10 mouse cellular contexts compared by ENCODE assay signal in the genomic region with DNA sequence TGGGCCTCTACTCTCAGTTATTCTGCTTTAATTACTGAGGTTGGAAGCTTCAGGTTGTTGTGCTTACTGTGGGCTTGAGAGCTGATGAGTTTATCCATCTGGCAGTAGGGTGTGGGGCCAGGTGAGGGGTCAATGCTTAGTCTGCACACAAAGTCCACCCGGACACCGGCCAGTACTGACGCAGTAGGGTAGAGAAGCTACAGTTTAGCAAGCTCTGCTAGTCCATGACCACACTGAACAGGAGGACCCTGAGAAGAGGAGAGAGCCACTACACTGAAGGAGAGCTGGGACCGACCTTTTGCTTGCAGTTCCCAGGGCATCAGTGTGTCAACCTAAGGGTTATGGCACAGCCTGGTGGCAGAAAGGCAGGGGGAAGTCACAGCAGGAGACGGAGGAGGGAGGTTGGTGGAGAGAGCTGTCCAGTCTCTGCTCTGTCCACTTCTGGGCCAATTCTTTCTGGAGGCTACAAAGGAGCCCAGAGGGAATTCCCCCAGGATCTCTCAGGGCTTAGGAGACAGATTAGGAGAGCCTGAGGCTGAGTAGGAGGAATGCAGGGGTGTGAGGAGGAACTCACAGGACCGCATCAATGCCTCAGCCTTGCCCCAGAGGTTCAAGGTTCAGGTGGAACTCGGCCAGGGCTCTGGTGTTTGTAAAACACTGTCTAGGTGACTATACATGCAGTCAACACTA. TPM values are rescaled to one million over a fixed set of nuclear protein-coding genes. Genes with fewer than 3 reads are reported as not detected.
A peak's percentile ranks its signal among the peaks of the same experiment; 100 is the strongest.
DNase-seq lines count a peak whose midpoint lies in the region; TF ChIP-seq lines count a peak whose summit lies in the region.
"Had no signal": no experiment of that assay in that cellular context is flagged by ENCODE, and none has a peak within 500 bp of the region (broad histone marks: within the 10 kb centered on the region; RNA-seq: fewer than 3 reads in every experiment).

No protein-coding gene starts in this region.

- peak; percentile 42; the same call in 1 of the 2 replicates for TF ChIP-seq CTCF in gastrocnemius, adult 2 months (IDR thresholded peaks at IDR 0.05)

- H3K4me3 ChIP-seq in gastrocnemius, adult 2 months = no peak overlapping the region
- H3K4me3 ChIP-seq: embryonic facial prominence, embryonic 13.5 days had no signal

- H3K27ac ChIP-seq in gastrocnemius, adult 2 months = no peak overlapping the region
- H3K27ac ChIP-seq: embryonic facial prominence, embryonic 13.5 days; macrophage had no signal

- intact Hi-C loops in gastrocnemius, adult 2 months (cut with DNase I) = no loop called here
- intact Hi-C loops in left cerebral cortex, postnatal 10 days (cut with DNase I) = no loop called here

- DNase-seq in gastrocnemius, adult 2 months = peak; percentile 23
- no peak for DNase-seq in gastrocnemius, adult 18-20 months (ENCODE audit: low spot score)
- DNase-seq in thymus, postnatal 4 days = peak; percentile 43
- DNase-seq in thymus, adult 18-20 months = no peak
- peak; percentile 70 to 80 for DNase-seq in kidney, postnatal 4 days
- no peak for DNase-seq in frontal cortex, postnatal 14 days (ENCODE audit: low spot score in 2 of 2)
- DNase-seq in left cerebral cortex, postnatal 10 days (ENCODE audit: extremely low spot score in 1 of 2, low spot score in 2 of 2) = no peak
- no peak for DNase-seq in urinary bladder, postnatal 10 days (ENCODE audit: low spot score)

RNA-seq across cellular contexts. Expression of gene Camk1g, which starts 43.5 kb away (rescaled TPM):
- under 1 TPM in 1 of 2 experiments, not detected in 1; 0.22 TPM for total RNA-seq in gastrocnemius, adult 2 months (2021)
- under 1 TPM in 1 of 2 experiments, not detected in 1; 0.40 TPM for total RNA-seq in gastrocnemius, adult 18-20 months (2021)
- total RNA-seq in left cerebral cortex, postnatal 10 days (2021) = 10 to 100 TPM; 38.9 TPM

RNA-seq across cellular contexts. Expression of gene G0s2, which starts 53.6 kb away (rescaled TPM):
- 10 to 100 TPM; 18.7 to 29.3 TPM for total RNA-seq in gastrocnemius, adult 2 months (2021)
- total RNA-seq in gastrocnemius, adult 18-20 months (2021) = 10 to 100 TPM; 10.7 to 19.6 TPM
- 1 to 10 TPM; 4.7 to 6.2 TPM for total RNA-seq in left cerebral cortex, postnatal 10 days (2021)

Comparison
In these comparisons a context has a peak if more than half of its experiments do, and no peak if none do; other contexts are left out.
1. DNase-seq: peak in gastrocnemius, adult 2 months (single experiment), thymus, postnatal 4 days (single experiment) and kidney, postnatal 4 days (2 of 2); none in gastrocnemius, adult 18-20 months (single experiment), thymus, adult 18-20 months (0 of 2), frontal cortex, postnatal 14 days (0 of 2), left cerebral cortex, postnatal 10 days (0 of 2) and urinary bladder, postnatal 10 days (single experiment).
2. RNA of gene Camk1g, which starts 43.5 kb away (total RNA-seq): 38.9 TPM in left cerebral cortex, postnatal 10 days; 0.40 TPM in gastrocnemius, adult 18-20 months and 0.22 TPM in gastrocnemius, adult 2 months; every median in the first group is over 10 times any median in the second.